Mouse (Mus musculus) bone marrow macrophage, adult 2 months (primary cell): ENCODE measurements around the gene Calml3.

ENCODE experiments used
- CTCF ChIP-seq: IDR thresholded peaks from 2 replicates; pipeline ENCODE4 v1.5.1; 2012; ENCODE audit warnings: low read depth, mild to moderate bottlenecking, low read length, moderate library complexity
- POLR2A ChIP-seq: IDR thresholded peaks from 2 replicates; pipeline ENCODE4 v1.6.1; 2012; ENCODE audit warnings: mild to moderate bottlenecking, low read depth, low read length, borderline replicate concordance

- TF ChIP-seq CTCF (no peak), POLR2A (no peak)
These were observed 38.3 kb downstream of the Calml3 start for GRCm38 (mm10) chr13:3765781-3766180.
